In genomic region chr13:70802849-70803248, GRCm38 (mm10) we compare ENCODE assay signal across 16 mouse cellular contexts. TPM values are rescaled to one million over a fixed set of nuclear protein-coding genes. Genes with fewer than 3 reads are reported as not detected.
DNase-seq lines count a peak whose midpoint lies in the region.
"Had no signal": no experiment of that assay in that cellular context is flagged by ENCODE, and none has a peak within 500 bp of the region (broad histone marks: within the 10 kb centered on the region; RNA-seq: fewer than 3 reads in every experiment).

No protein-coding gene starts in this region.

- DNase-seq in 3T3-L1 (ENCODE audit: low read depth, low spot score) (peak; percentile 31), adipocyte (ENCODE audit: low spot score) (peak; percentile 25), MN1 (ENCODE audit: low spot score) (no peak)
- DNase-seq in kidney, adult 9 months = peak; percentile 75
- DNase-seq in kidney, postnatal 25 days = peak; percentile 41 to 64
- no peak for DNase-seq in adrenal gland, postnatal 14 days
- DNase-seq in adrenal gland, postnatal 25 days = no peak
- DNase-seq: cerebellum, adult 8-10 months; gastrocnemius, postnatal 14 days; heart, adult 18-20 months; liver, embryonic 13.5 days; lung, embryonic 14.5 days; lung, postnatal 36 days; thymus, postnatal 4 days had no signal

RNA-seq across cellular contexts. Expression of gene Adamts16, which starts 38.8 kb away (rescaled TPM):
- 1.2 TPM in 2 replicates for total RNA-seq in adrenal gland, postnatal 14 days (2021)
- 0.38 and 1.0 TPM in 2 replicates for total RNA-seq in adrenal gland, postnatal 25 days (2021)
- total RNA-seq: heart, adult 18-20 months; heart, postnatal 25 days; megakaryocyte-erythroid progenitor cell, adult 5-6 weeks had no signal

Comparison
In these comparisons a context has a peak if more than half of its experiments do, and no peak if none do; other contexts are left out.
1. DNase-seq: peak in 3T3-L1 (single experiment), adipocyte (single experiment), kidney, adult 9 months (single experiment) and kidney, postnatal 25 days (2 of 2); none in adrenal gland, postnatal 14 days (single experiment), adrenal gland, postnatal 25 days (single experiment) and MN1 (single experiment).